Mouse (Mus musculus) MEL (cell line): ENCODE data around the gene Olfr521. TPM values are rescaled to one million over a fixed set of nuclear protein-coding genes. Genes with fewer than 3 reads are reported as not detected.

Source experiments
- DNase-seq: peaks from one replicate; pipeline ENCODE4 v3.0.0; 2011; ENCODE audit warnings: low read depth, low spot score
- H3K27ac ChIP-seq: 2 replicates; pipeline ENCODE4 v1.5.1; 2012; ENCODE audit warnings: low read depth, mild to moderate bottlenecking, control low read depth, low read length, moderate library complexity; ENCODE audit not compliant: control insufficient read depth
- H3K27me3 ChIP-seq, 2 experiments: fragments of 150-350 bp in 1 of 2; sonication (generic) in 1 of 2; 2 replicates each; pipeline ENCODE4 v1.6.1; 2012; ENCODE audit warnings: low read length in 2 of 2, mild to moderate bottlenecking in 2 of 2, improper control_type of control experiment in 1 of 2, moderate library complexity in 1 of 2; ENCODE audit not compliant: insufficient read depth in 2 of 2, control insufficient read depth in 1 of 2
- H3K36me3 ChIP-seq, 2 experiments: 2 replicates each; pipeline ENCODE4 v1.6.1; 2012 to 2014; ENCODE audit warnings: low read length in 2 of 2, improper control_type of control experiment in 1 of 2, inconsistent platforms in 1 of 2, mild to moderate bottlenecking in 1 of 2; ENCODE audit not compliant: insufficient read depth in 2 of 2, control insufficient read depth in 1 of 2
- H3K4me1 ChIP-seq, 2 experiments: fragments of 150-350 bp in 1 of 2; sonication (generic) in 1 of 2; 2 replicates each; pipeline ENCODE4 v1.6.1; 2012; ENCODE audit warnings: low read length in 2 of 2, improper control_type of control experiment in 1 of 2, mild to moderate bottlenecking in 1 of 2; ENCODE audit not compliant: insufficient read depth in 2 of 2, control insufficient read depth in 1 of 2
- H3K4me3 ChIP-seq, 2 experiments: fragments of 150-350 bp in 1 of 2; sonication (generic) in 1 of 2; 2 replicates each; pipeline ENCODE4 v1.5.1; 2012; ENCODE audit warnings: low read depth in 2 of 2, low read length in 2 of 2, mild to moderate bottlenecking in 2 of 2, moderate library complexity in 2 of 2, control low read depth in 1 of 2, improper control_type of control experiment in 1 of 2; ENCODE audit not compliant: control insufficient read depth in 1 of 2, insufficient read depth in 1 of 2
- H3K79me2 ChIP-seq: 2 replicates; pipeline ENCODE4 v1.6.1; 2012; ENCODE audit warnings: mild to moderate bottlenecking, low read length, moderate library complexity; ENCODE audit not compliant: control insufficient read depth, poor library complexity, insufficient read depth
- H3K9ac ChIP-seq: 2 replicates; pipeline ENCODE4 v1.6.1; 2012; ENCODE audit warnings: low read depth, mild to moderate bottlenecking, control low read depth, low read length, moderate library complexity; ENCODE audit not compliant: control insufficient read depth, poor library complexity, severe bottlenecking
- H3K9me3 ChIP-seq: fragments of 150-350 bp; sonication (generic); replicated peaks from 2 replicates; pipeline ENCODE4 v1.6.1; 2012; ENCODE audit warnings: mild to moderate bottlenecking, low read length, improper control_type of control experiment, moderate library complexity; ENCODE audit not compliant: insufficient read depth
- BHLHE40 ChIP-seq: IDR thresholded peaks from 2 replicates; pipeline ENCODE4 v1.6.1; 2012; ENCODE audit warnings: low read depth, mild to moderate bottlenecking, inconsistent platforms, low read length, improper control_type of control experiment, borderline replicate concordance
- CHD1 ChIP-seq: IDR thresholded peaks from 2 replicates; pipeline ENCODE4 v1.6.1; 2012; ENCODE audit warnings: low read depth, mild to moderate bottlenecking, inconsistent platforms, low read length, improper control_type of control experiment
- CHD2 ChIP-seq: IDR thresholded peaks from 2 replicates; pipeline ENCODE4 v1.6.1; 2011; ENCODE audit warnings: low read length, improper control_type of control experiment
- CTCF ChIP-seq, 3 experiments: IDR thresholded peaks in 2 of 3; conservative IDR thresholded peaks in 1 of 3; 2 replicates each; pipeline ENCODE4 v1.5.1; 2011 to 2012; ENCODE audit warnings: low read length in 3 of 3, low read depth in 2 of 3, mild to moderate bottlenecking in 2 of 3, improper control_type of control experiment in 1 of 3, inconsistent platforms in 1 of 3, mixed read lengths in 1 of 3, moderate library complexity in 1 of 3; ENCODE audit not compliant: control insufficient read depth in 1 of 3, insufficient read depth in 1 of 3, poor library complexity in 1 of 3, severe bottlenecking in 1 of 3
- E2F4 ChIP-seq: IDR thresholded peaks from 2 replicates; pipeline ENCODE4 v1.6.1; 2011; ENCODE audit warnings: low read depth, low read length, improper control_type of control experiment, borderline replicate concordance
- ELF1 ChIP-seq: IDR thresholded peaks from 2 replicates; pipeline ENCODE4 v1.6.1; 2014; ENCODE audit warnings: low read depth, mild to moderate bottlenecking, inconsistent platforms, low read length, improper control_type of control experiment, moderate library complexity
- EP300 ChIP-seq, 2 experiments: IDR thresholded peaks; 2 replicates each; pipeline ENCODE4 v1.6.1; 2011; ENCODE audit warnings: improper control_type of control experiment in 2 of 2, low read length in 2 of 2, low read depth in 1 of 2, mild to moderate bottlenecking in 1 of 2
- ETS1 ChIP-seq: IDR thresholded peaks from 2 replicates; pipeline ENCODE4 v1.6.1; 2012; ENCODE audit warnings: low read depth, mild to moderate bottlenecking, inconsistent platforms, low read length, improper control_type of control experiment, moderate library complexity
- GABPA ChIP-seq: IDR thresholded peaks from 2 replicates; pipeline ENCODE4 v1.6.1; 2012; ENCODE audit warnings: low read depth, mild to moderate bottlenecking, inconsistent platforms, low read length, improper control_type of control experiment, moderate library complexity
- GATA1 ChIP-seq: IDR thresholded peaks from 2 replicates; pipeline ENCODE4 v1.6.1; 2011; ENCODE audit warnings: low read depth, low read length, improper control_type of control experiment
- JUND ChIP-seq: IDR thresholded peaks from 2 replicates; pipeline ENCODE4 v1.6.1; 2011; ENCODE audit warnings: low read depth, mild to moderate bottlenecking, improper control_type of control experiment, low read length
- KAT2A ChIP-seq: conservative IDR thresholded peaks from 2 replicates; pipeline ENCODE4 v1.6.1; 2012; ENCODE audit warnings: low read depth, low read length, improper control_type of control experiment, inconsistent platforms
- MAFK ChIP-seq: IDR thresholded peaks from 2 replicates; pipeline ENCODE4 v1.6.1; 2011; ENCODE audit warnings: low read depth, mild to moderate bottlenecking, low read length, improper control_type of control experiment, borderline replicate concordance
- MAX ChIP-seq: IDR thresholded peaks from 2 replicates; pipeline ENCODE4 v1.6.1; 2011; ENCODE audit warnings: low read length, improper control_type of control experiment
- MAZ ChIP-seq: IDR thresholded peaks from 2 replicates; pipeline ENCODE4 v1.6.1; 2012; ENCODE audit warnings: low read depth, mild to moderate bottlenecking, inconsistent platforms, low read length, improper control_type of control experiment
- MEF2A ChIP-seq: IDR thresholded peaks from 2 replicates; pipeline ENCODE4 v1.6.1; 2014; ENCODE audit warnings: low read depth, mild to moderate bottlenecking, inconsistent platforms, low read length, improper control_type of control experiment; ENCODE audit not compliant: poor library complexity, insufficient replicate concordance, severe bottlenecking; ENCODE audit errors: extremely low read depth
- MXI1 ChIP-seq: IDR thresholded peaks from 2 replicates; pipeline ENCODE4 v1.6.1; 2011; ENCODE audit warnings: mild to moderate bottlenecking, low read depth, low read length, improper control_type of control experiment
- MYC ChIP-seq: IDR thresholded peaks from 2 replicates; pipeline ENCODE4 v1.6.1; 2011; ENCODE audit warnings: low read depth, mild to moderate bottlenecking, low read length, improper control_type of control experiment, moderate library complexity
- NELFE ChIP-seq: IDR thresholded peaks from 2 replicates; pipeline ENCODE4 v1.6.1; 2011; ENCODE audit warnings: low read depth, low read length, improper control_type of control experiment
- NRF1 ChIP-seq: IDR thresholded peaks from 2 replicates; pipeline ENCODE4 v1.6.1; 2014; ENCODE audit warnings: low read depth, mild to moderate bottlenecking, inconsistent platforms, low read length, improper control_type of control experiment, moderate library complexity; ENCODE audit not compliant: poor library complexity, insufficient read depth, severe bottlenecking
- POLR2AphosphoS2 ChIP-seq: IDR thresholded peaks from 2 replicates; pipeline ENCODE4 v1.6.1; 2011; ENCODE audit warnings: low read length, improper control_type of control experiment
- POLR2AphosphoS5 ChIP-seq: IDR thresholded peaks from 2 replicates; pipeline ENCODE4 v1.6.1; 2012; ENCODE audit warnings: low read depth, borderline replicate concordance, mild to moderate bottlenecking, inconsistent platforms, low read length, moderate library complexity, mixed read lengths
- RAD21 ChIP-seq: IDR thresholded peaks from 2 replicates; pipeline ENCODE4 v1.6.1; 2011; ENCODE audit warnings: mild to moderate bottlenecking, low read depth, low read length, improper control_type of control experiment
- RCOR1 ChIP-seq: IDR thresholded peaks from 2 replicates; pipeline ENCODE4 v1.6.1; 2012; ENCODE audit warnings: low read depth, mild to moderate bottlenecking, inconsistent platforms, low read length, improper control_type of control experiment
- SIN3A ChIP-seq: IDR thresholded peaks from 2 replicates; pipeline ENCODE4 v1.6.1; 2012; ENCODE audit warnings: low read length, improper control_type of control experiment, inconsistent platforms
- SMC3 ChIP-seq: IDR thresholded peaks from 2 replicates; pipeline ENCODE4 v1.6.1; 2011; ENCODE audit warnings: low read depth, low read length, improper control_type of control experiment
- TAL1 ChIP-seq: IDR thresholded peaks from 2 replicates; pipeline ENCODE4 v1.6.1; 2012; ENCODE audit warnings: mild to moderate bottlenecking, inconsistent platforms, low read length, moderate library complexity, mixed read lengths
- TBP ChIP-seq: IDR thresholded peaks from 2 replicates; pipeline ENCODE4 v1.8.0; 2011; ENCODE audit warnings: low read depth, low read length, improper control_type of control experiment
- TCF12 ChIP-seq: IDR thresholded peaks from 2 replicates; pipeline ENCODE4 v1.6.1; 2014; ENCODE audit warnings: low read depth, mild to moderate bottlenecking, inconsistent platforms, low read length, improper control_type of control experiment, moderate library complexity
- UBTF ChIP-seq: IDR thresholded peaks from 2 replicates; pipeline ENCODE4 v1.6.1; 2012; ENCODE audit warnings: low read depth, mild to moderate bottlenecking, inconsistent platforms, low read length, improper control_type of control experiment, moderate library complexity, borderline replicate concordance; ENCODE audit not compliant: insufficient read depth
- USF1 ChIP-seq: IDR thresholded peaks from 2 replicates; pipeline ENCODE4 v1.6.1; 2014; ENCODE audit warnings: low read depth, mild to moderate bottlenecking, inconsistent platforms, low read length, improper control_type of control experiment, moderate library complexity
- USF2 ChIP-seq, 2 experiments: IDR thresholded peaks; 2 replicates each; pipeline ENCODE4 v1.6.1; 2011 to 2012; ENCODE audit warnings: improper control_type of control experiment in 2 of 2, low read length in 2 of 2, borderline replicate concordance in 1 of 2, inconsistent platforms in 1 of 2, low read depth in 1 of 2, mild to moderate bottlenecking in 1 of 2; ENCODE audit not compliant: insufficient read depth in 1 of 2
- ZC3H11A ChIP-seq: IDR thresholded peaks from 2 replicates; pipeline ENCODE4 v1.6.1; 2012; ENCODE audit warnings: low read depth, mild to moderate bottlenecking, inconsistent platforms, low read length, improper control_type of control experiment
- ZKSCAN1 ChIP-seq: IDR thresholded peaks from 2 replicates; pipeline ENCODE4 v1.6.1; 2012; ENCODE audit warnings: low read depth, mild to moderate bottlenecking, inconsistent platforms, low read length, improper control_type of control experiment, moderate library complexity
- ZMIZ1 ChIP-seq: IDR thresholded peaks from 2 replicates; pipeline ENCODE4 v1.6.1; 2012; ENCODE audit warnings: low read depth, mild to moderate bottlenecking, inconsistent platforms, low read length, improper control_type of control experiment, moderate library complexity
- ZNF384 ChIP-seq: IDR thresholded peaks from 2 replicates; pipeline ENCODE4 v1.6.1; 2012; ENCODE audit warnings: low read depth, mild to moderate bottlenecking, inconsistent platforms, low read length, improper control_type of control experiment
- polyA plus RNA-seq, 2 experiments: library from polyadenylated mRNA; stranded (reverse) in 1 of 2; unstranded in 1 of 2; fragments of >175 nt in 1 of 2; fragments of >200 nt in 1 of 2; gene quantifications; 2 replicates each; pipeline versions ENCODE4 v1.2.1 to v1.2.4; 2012; ENCODE audit warnings: low replicate concordance in 2 of 2, low read depth in 1 of 2; ENCODE audit not compliant: insufficient read length in 2 of 2, insufficient read depth in 1 of 2, missing spikeins in 1 of 2
- total RNA-seq: library from RNA; depleted of rRNA; stranded (reverse); fragments of 300-350 nt; gene quantifications from 2 replicates; pipeline ENCODE4 v1.2.3, GENCODE M21; 2012

Olfr521 gene
- total and polyA plus RNA-seq, 3 experiments = not detected

DNA sequence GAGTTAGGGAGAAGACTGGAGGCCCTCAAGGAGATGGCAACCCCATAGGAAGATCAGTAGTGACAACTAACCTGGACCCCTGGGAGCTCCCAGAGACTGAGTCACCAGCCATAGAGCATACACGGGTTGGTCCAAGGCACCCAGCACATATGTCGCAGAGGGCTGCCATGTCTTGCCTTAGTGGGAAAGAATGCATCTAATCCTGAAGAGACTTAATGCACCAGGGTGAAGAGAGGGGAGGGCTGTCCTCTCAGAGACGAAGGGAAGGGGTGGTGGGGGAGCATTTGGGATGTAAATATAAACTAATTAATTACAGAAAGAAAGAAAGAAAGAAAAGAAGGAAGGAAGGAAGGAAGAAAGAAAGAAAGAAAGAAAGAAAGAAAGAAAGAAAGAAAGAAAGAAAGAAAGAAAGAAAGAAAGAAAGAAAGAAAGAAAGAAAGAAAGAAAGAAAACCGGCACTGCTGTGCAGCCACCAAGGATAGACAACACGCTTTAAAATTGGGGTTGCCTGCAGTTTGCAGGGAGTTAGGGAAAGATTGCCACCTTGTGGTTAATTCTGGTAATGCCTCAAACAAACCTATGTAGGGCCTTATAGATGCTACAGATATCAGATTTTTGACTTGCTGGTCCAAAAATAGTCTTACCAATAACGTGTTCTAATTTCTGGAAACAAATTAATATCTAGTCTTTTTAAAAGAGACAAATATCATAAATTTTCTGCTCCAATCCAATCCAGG is 34.8 kb downstream of the Olfr521 start:
- Histone ChIP-seq H3K36me3 (peaks cover 0 to 4% of the 10 kb centered on the region in 2 experiments; a peak in 2 of 4 replicates), H3K9me3 (no peaks in the 10 kb centered on the region), H3K4me1 (peaks cover 0 to 20% of the 10 kb centered on the region in 2 experiments; a peak in 2 of 4 replicates), H3K9ac (no peak overlapping the region), H3K79me2 (no peaks in the 10 kb centered on the region), H3K27ac (no peak overlapping the region), H3K4me3 (no peak overlapping the region), H3K27me3 (no peaks in the 10 kb centered on the region)
- peak; percentile 82 for DNase-seq
- TF ChIP-seq TBP = no peak
- peak; percentile 74 for TF ChIP-seq SMC3
- TF ChIP-seq KAT2A = no peak
- no peak for TF ChIP-seq GABPA
- TF ChIP-seq CTCF (IDR thresholded peaks at IDR 0.05 in 2 of 3, conservative IDR thresholded peaks at IDR 0.05 in 1 of 3; ENCODE audit: control insufficient read depth in 1 of 3, insufficient read depth in 1 of 3, low read depth in 2 of 3, low read length in 3 of 3, poor library complexity in 1 of 3, severe bottlenecking in 1 of 3) = peak; percentile 53 to 66 (median 64)
- no peak for TF ChIP-seq E2F4
- TF ChIP-seq JUND = no peak
- TF ChIP-seq ZMIZ1 = no peak
- TF ChIP-seq MXI1 = no peak
- TF ChIP-seq MEF2A = no peak
- TF ChIP-seq EP300 (IDR thresholded peaks at IDR 0.05; ENCODE audit: low read depth in 1 of 2, low read length in 2 of 2) = no peak
- no peak for TF ChIP-seq NRF1
- TF ChIP-seq RAD21 = peak; percentile 71
- no peak for TF ChIP-seq MAX
- TF ChIP-seq ZC3H11A = peak; percentile 71
- no peak for TF ChIP-seq BHLHE40
- no peak for TF ChIP-seq POLR2AphosphoS2
- TF ChIP-seq ZKSCAN1 = no peak
- no peak for TF ChIP-seq TAL1
- no peak for TF ChIP-seq CHD2
- TF ChIP-seq UBTF = no peak
- no peak for TF ChIP-seq CHD1
- TF ChIP-seq TCF12 = no peak
- no peak for TF ChIP-seq ZNF384
- TF ChIP-seq MYC = no peak
- TF ChIP-seq GATA1 = no peak
- no peak for TF ChIP-seq POLR2AphosphoS5
- TF ChIP-seq RCOR1 = no peak
- TF ChIP-seq MAZ = no peak
- no peak for TF ChIP-seq USF1
- TF ChIP-seq NELFE = no peak
- no peak for TF ChIP-seq ETS1
- no peak for TF ChIP-seq ELF1
- 0 out of 2 replicates have a peak, but pooled peaks have one; percentile 16 for TF ChIP-seq SIN3A
- TF ChIP-seq USF2 (IDR thresholded peaks at IDR 0.05; ENCODE audit: borderline replicate concordance in 1 of 2, insufficient read depth in 1 of 2, low read depth in 1 of 2, low read length in 2 of 2) = no peak
- TF ChIP-seq MAFK = no peak
